ENCODE assay signal across 8 mouse cellular contexts in genomic region chr16:93906156-93907014, GRCm38 (mm10). TPM values are rescaled to one million over a fixed set of nuclear protein-coding genes. Genes with fewer than 3 reads are reported as not detected.
A peak's percentile ranks its signal among the peaks of the same experiment; 100 is the strongest.
DNase-seq lines count a peak whose midpoint lies in the region; ATAC-seq and TF ChIP-seq lines count a peak whose summit lies in the region.

No protein-coding gene starts in this region.

- H3K36me3 ChIP-seq in CH12.LX (replicated peaks in 1 of 2; ENCODE audit: control insufficient read depth in 1 of 2, insufficient read depth in 1 of 2, low read length in 1 of 2), result peaks cover 23 to 52% of the 10 kb centered on the region in 2 experiments
- H3K36me3 ChIP-seq in heart, embryonic 12.5 days, result peaks cover 40% of the 10 kb centered on the region
- peaks cover 23% of the 10 kb centered on the region for H3K36me3 ChIP-seq in kidney, embryonic 16.5 days (ENCODE audit: insufficient read depth, low read length)
- peaks cover 56% of the 10 kb centered on the region for H3K36me3 ChIP-seq in liver, embryonic 12.5 days

- H3K27me3 ChIP-seq in CH12.LX (replicated peaks), result no peaks in the 10 kb centered on the region
- H3K27me3 ChIP-seq in heart, embryonic 12.5 days (replicated peaks), result no peaks in the 10 kb centered on the region
- no peaks in the 10 kb centered on the region for H3K27me3 ChIP-seq in kidney, embryonic 16.5 days (ENCODE audit: insufficient read depth, low read length)
- H3K27me3 ChIP-seq in liver, embryonic 12.5 days (replicated peaks), result no peaks in the 10 kb centered on the region

- no peak overlapping the region for H3K27ac ChIP-seq in CH12.LX (ENCODE audit: insufficient read depth, low read depth)
- H3K27ac ChIP-seq in heart, embryonic 12.5 days (ENCODE audit: poor library complexity, severe bottlenecking), result no peak overlapping the region
- H3K27ac ChIP-seq in kidney, embryonic 16.5 days (ENCODE audit: low read length), result peak overlapping the region; percentile 87
- no peak overlapping the region for H3K27ac ChIP-seq in liver, embryonic 12.5 days

- no peak for TF ChIP-seq EP300 in CH12.LX (IDR thresholded peaks at IDR 0.05; ENCODE audit: low read length)

- TF ChIP-seq CTCF in CH12.LX (conservative IDR thresholded peaks at IDR 0.05 in 1 of 2, IDR thresholded peaks at IDR 0.05 in 1 of 2; ENCODE audit: low read depth in 2 of 2, low read length in 2 of 2), result peak; percentile 99

- H3K9ac ChIP-seq in CH12.LX (ENCODE audit: insufficient read depth, low read depth), result no peak overlapping the region
- no peak overlapping the region for H3K9ac ChIP-seq in heart, embryonic 12.5 days
- H3K9ac ChIP-seq in kidney, embryonic 16.5 days (replicated peaks; ENCODE audit: low read length), result peak overlapping the region; percentile 38
- H3K9ac ChIP-seq in liver, embryonic 12.5 days, result no peak overlapping the region

- no peaks in the 10 kb centered on the region for H3K9me3 ChIP-seq in CH12.LX (replicated peaks; ENCODE audit: low read length)
- no peaks in the 10 kb centered on the region for H3K9me3 ChIP-seq in heart, embryonic 12.5 days (replicated peaks)
- no peaks in the 10 kb centered on the region for H3K9me3 ChIP-seq in kidney, embryonic 16.5 days (ENCODE audit: low read length)
- H3K9me3 ChIP-seq in liver, embryonic 12.5 days (replicated peaks), result no peaks in the 10 kb centered on the region

- peak; percentile 99 for TF ChIP-seq RAD21 in CH12.LX (IDR thresholded peaks at IDR 0.05; ENCODE audit: low read depth, low read length)

- DNase-seq in CH12.LX (ENCODE audit: extremely low read depth), result peak; percentile 76
- peak; percentile 47 for DNase-seq in adrenal gland, adult 2 months
- peak; percentile 62 for DNase-seq in embryo, embryonic 9.5 days (ENCODE audit: extremely low spot score)
- peak; percentile 21 to 62 for DNase-seq in thymus, postnatal 10 days (ENCODE audit: low spot score in 2 of 2)

- dilution Hi-C loops in CH12.LX (cut with MboI; ENCODE audit: extremely low pct_ligation_motif_present, extremely low pct_unique_long_range_greater_than_20kb, low sequenced_read_pairs), result no loop called here

- peaks cover 4 to 54% of the 10 kb centered on the region in 2 experiments for H3K4me1 ChIP-seq in CH12.LX (ENCODE audit: control insufficient read depth in 1 of 2, insufficient read depth in 2 of 2)
- no peaks in the 10 kb centered on the region for H3K4me1 ChIP-seq in heart, embryonic 12.5 days (replicated peaks)
- peaks cover 7% of the 10 kb centered on the region; the same call in 1 of the 2 replicates for H3K4me1 ChIP-seq in kidney, embryonic 16.5 days (ENCODE audit: insufficient read depth, low read length)
- peaks cover 10% of the 10 kb centered on the region for H3K4me1 ChIP-seq in liver, embryonic 12.5 days

- 62% methylated on average over 11 of the region's 11 CpGs for WGBS in heart, embryonic 12.5 days
- WGBS in kidney, embryonic 16.5 days, result 58% methylated on average over 11 of the region's 11 CpGs
- WGBS in liver, embryonic 12.5 days (ENCODE audit: insufficient replicate concordance), result 66% methylated on average over 11 of the region's 11 CpGs

- no peak overlapping the region for H3K4me2 ChIP-seq in CH12.LX (ENCODE audit: insufficient read depth, low read depth, poor library complexity, severe bottlenecking)
- H3K4me2 ChIP-seq in heart, embryonic 12.5 days, result no peak overlapping the region
- H3K4me2 ChIP-seq in kidney, embryonic 16.5 days (replicated peaks; ENCODE audit: low read depth, low read length), result no peak overlapping the region
- no peak overlapping the region for H3K4me2 ChIP-seq in liver, embryonic 12.5 days

- ATAC-seq in heart, embryonic 12.5 days (ENCODE audit: insufficient number of reproducible peaks, low FRiP score), result 0 out of 2 replicates have a peak, but pooled peaks have one; percentile 35
- ATAC-seq in kidney, embryonic 16.5 days (ENCODE audit: low FRiP score, low TSS enrichment), result peak; percentile 80
- ATAC-seq in liver, embryonic 12.5 days, result 0 out of 2 replicates have a peak, but pooled peaks have one; percentile 24
- peak; percentile 81 for ATAC-seq in neutrophil, adult 5-6 weeks (ENCODE audit: extremely low read depth, insufficient number of reproducible peaks, low FRiP score, poor library complexity, severe bottlenecking)

- in situ Hi-C loops in CH12.LX (cut with MboI; ENCODE audit: low pct_ligation_motif_present, low pct_unique_long_range_greater_than_20kb, low sequenced_read_pairs), result loop anchor here (5.0 to 10.0 kb wide), 2 partner anchors 106 to 358 kb away; no protein-coding TSS in a partner anchor

- no peaks in the 10 kb centered on the region for H3K79me2 ChIP-seq in CH12.LX (replicated peaks; ENCODE audit: control insufficient read depth, extremely low read depth, insufficient read depth, poor library complexity, severe bottlenecking)

- no peak for TF ChIP-seq POLR2A in CH12.LX (IDR thresholded peaks at IDR 0.05; ENCODE audit: low read depth, low read length)

- no peak overlapping the region for H3K4me3 ChIP-seq in CH12.LX (replicated peaks in 1 of 3; ENCODE audit: low read depth in 2 of 3, low read length in 2 of 3, poor library complexity in 1 of 3)
- H3K4me3 ChIP-seq in heart, embryonic 12.5 days, result no peak overlapping the region
- H3K4me3 ChIP-seq in kidney, embryonic 16.5 days (ENCODE audit: low read length), result no peak overlapping the region
- no peak overlapping the region for H3K4me3 ChIP-seq in liver, embryonic 12.5 days

TF ChIP-seq in CH12.LX, 34 proteins besides CTCF, POLR2A, EP300 and RAD21:
- 0 out of 2 replicates have a peak, but pooled peaks have one; percentile 23 for TF ChIP-seq NRF1 (IDR thresholded peaks at IDR 0.05; ENCODE audit: low read depth, low read length)
- no peak for TF ChIP-seq TBP (conservative IDR thresholded peaks at IDR 0.05; ENCODE audit: low read depth, low read length)
- peak; percentile 29; the same call in 1 of the 2 replicates for TF ChIP-seq BHLHE40 (IDR thresholded peaks at IDR 0.05; ENCODE audit: low read depth, low read length)
- no peak for TF ChIP-seq ETS1 (conservative IDR thresholded peaks at IDR 0.05; ENCODE audit: low read depth, low read length)
- TF ChIP-seq JUN (IDR thresholded peaks at IDR 0.05; ENCODE audit: insufficient read depth, low read depth, low read length), result no peak
- no peak for TF ChIP-seq MXI1 (IDR thresholded peaks at IDR 0.05; ENCODE audit: low read depth, low read length)
- 0 out of 2 replicates have a peak, but pooled peaks have one; percentile 30 for TF ChIP-seq RCOR1 (conservative IDR thresholded peaks at IDR 0.05; ENCODE audit: low read depth, low read length)
- peak; percentile 72 for TF ChIP-seq ZC3H11A (IDR thresholded peaks at IDR 0.05; ENCODE audit: low read depth, low read length)
- TF ChIP-seq ZKSCAN1 (IDR thresholded peaks at IDR 0.05; ENCODE audit: borderline replicate concordance, low read depth, low read length), result no peak
- peak; percentile 27; the same call in 1 of the 2 replicates for TF ChIP-seq MEF2A (IDR thresholded peaks at IDR 0.05; ENCODE audit: borderline replicate concordance, low read depth, low read length)
- no peak for TF ChIP-seq SIN3A (IDR thresholded peaks at IDR 0.05; ENCODE audit: low read length)
- TF ChIP-seq HCFC1 (IDR thresholded peaks at IDR 0.05; ENCODE audit: low read depth, low read length), result no peak
- 0 out of 2 replicates have a peak, but pooled peaks have one; percentile 12 for TF ChIP-seq IRF4 (IDR thresholded peaks at IDR 0.05; ENCODE audit: low read depth, low read length)
- no peak for TF ChIP-seq CHD1 (IDR thresholded peaks at IDR 0.05; ENCODE audit: low read depth, low read length)
- peak; percentile 62; the same call in 1 of the 2 replicates for TF ChIP-seq MYC (IDR thresholded peaks at IDR 0.05; ENCODE audit: low read depth, low read length)
- TF ChIP-seq NELFE (IDR thresholded peaks at IDR 0.05; ENCODE audit: low read depth, low read length), result peak; percentile 55; the same call in 1 of the 2 replicates
- TF ChIP-seq SMC3 (IDR thresholded peaks at IDR 0.05; ENCODE audit: low read depth, low read length), result peak; percentile 93
- peak; percentile 34; the same call in 1 of the 2 replicates for TF ChIP-seq JUND (conservative IDR thresholded peaks at IDR 0.05; ENCODE audit: low read depth, low read length)
- TF ChIP-seq GABPA (IDR thresholded peaks at IDR 0.05; ENCODE audit: insufficient replicate concordance, low read depth, low read length), result no peak
- peak; percentile 69; the same call in 1 of the 2 replicates for TF ChIP-seq MAX (IDR thresholded peaks at IDR 0.05; ENCODE audit: low read length)
- TF ChIP-seq TCF12 (IDR thresholded peaks at IDR 0.05; ENCODE audit: low read depth, low read length), result peak; percentile 47; the same call in 1 of the 2 replicates

RNA-seq across cellular contexts. Expression of gene Chaf1b, which starts 22.7 kb away (rescaled TPM):
- total RNA-seq in CH12.LX (2012; rRNA removed) (46.7 and 58.6 TPM in 2 replicates), CH12.LX (2014; rRNA removed) (74.8 and 76.2 TPM in 2 replicates)
- 82.0 and 84.0 TPM in 2 replicates for polyA plus RNA-seq in CH12.LX (2012; ENCODE audit: insufficient read length, low read depth)
- total RNA-seq in adrenal gland, adult 2 months (2021), result 1 to 10 TPM; 2.0 to 2.1 TPM
- 0.90 and 1.5 TPM in 2 replicates for polyA plus RNA-seq in adrenal gland, adult 2 months (2012; rRNA removed)
- polyA plus RNA-seq in heart, embryonic 12.5 days (2016; fragmentation: Nextera tagmentation; extraction: Ambion mirVana), result 49.0 and 56.3 TPM in 2 replicates
- 70.3 and 72.1 TPM in 2 replicates for polyA plus RNA-seq in kidney, embryonic 16.5 days (2015; fragmentation: Nextera tagmentation; extraction: Ambion mirVana)
- polyA plus RNA-seq in liver, embryonic 12.5 days (2016; fragmentation: Nextera tagmentation; extraction: Ambion mirVana), result 66.9 and 71.2 TPM in 2 replicates
- 4.2 and 5.4 TPM in 2 replicates for total RNA-seq in neutrophil, adult 5-6 weeks (2017)

Comparison
In these comparisons a context has a peak if more than half of its experiments do, and no peak if none do; other contexts are left out.
1. ATAC-seq: peak in every context shown above with its lines; median percentile 81 in neutrophil, adult 5-6 weeks; 80 in kidney, embryonic 16.5 days; 35 in heart, embryonic 12.5 days; 24 in liver, embryonic 12.5 days.
2. RNA of gene Chaf1b, which starts 22.7 kb away (polyA plus RNA-seq): 82.0 to 84.0 TPM in CH12.LX, 66.9 to 71.2 TPM in liver, embryonic 12.5 days, 70.3 to 72.1 TPM in kidney, embryonic 16.5 days and 49.0 to 56.3 TPM in heart, embryonic 12.5 days; 0.90 to 1.5 TPM in adrenal gland, adult 2 months; every median in the first group is over 10 times any median in the second.
3. Peak in every context shown above with its lines, with median percentiles within 50 percentile points of each other: DNase-seq.